Mouse (Mus musculus): ENCODE measurements at regions not wholly inside any gene's neighbourhood (a gene's known extent, or its start where the extent isn't known, plus 50 kb on each side); places are given as distances from the start of the nearest gene placed in this dataset.

GRCm38 (mm10) chr11:109061971-109062370 is 82.2 kb downstream of the E030025P04Rik start:
- Histone ChIP-seq H3K36me3 (no peaks in the 10 kb centered on the region), H3K4me2 (no peak overlapping the region), H3K9me3 (replicated peaks) (no peaks in the 10 kb centered on the region), H3K27me3 (no peaks in the 10 kb centered on the region), H3K4me1 (no peaks in the 10 kb centered on the region), H3K4me3 (replicated peaks) (no peak overlapping the region), H3K27ac (no peak overlapping the region), H3K9ac (no peak overlapping the region)
- 61% methylated on average over 3 of the region's 4 CpGs for WGBS
- ATAC-seq (replicated peaks; ENCODE audit: low FRiP score) = no peak

GRCm38 (mm10) chr11:109060527-109060908 is 83.7 kb downstream of the E030025P04Rik start:
- Histone ChIP-seq H3K27ac (no peak overlapping the region), H3K4me2 (no peak overlapping the region), H3K4me1 (no peaks in the 10 kb centered on the region), H3K27me3 (no peaks in the 10 kb centered on the region), H3K4me3 (replicated peaks) (no peak overlapping the region), H3K9ac (no peak overlapping the region), H3K9me3 (replicated peaks) (no peaks in the 10 kb centered on the region), H3K36me3 (no peaks in the 10 kb centered on the region)
- ATAC-seq (replicated peaks; ENCODE audit: low FRiP score) = no peak
- WGBS = 42% methylated on average over 3 of the region's 3 CpGs

GRCm38 (mm10) chr11:109059863-109060526 is 84.2 kb downstream of the E030025P04Rik start:
- no peak overlapping the region for H3K27ac ChIP-seq
- H3K4me3 ChIP-seq (replicated peaks) = no peak overlapping the region
- 79% methylated on average over 12 of the region's 12 CpGs for WGBS
- no peak overlapping the region for H3K9ac ChIP-seq
- H3K4me2 ChIP-seq = no peak overlapping the region
- no peaks in the 10 kb centered on the region for H3K9me3 ChIP-seq (replicated peaks)
- H3K4me1 ChIP-seq = no peaks in the 10 kb centered on the region
- no peaks in the 10 kb centered on the region for H3K36me3 ChIP-seq
- no peak for ATAC-seq (replicated peaks; ENCODE audit: low FRiP score)
- no peaks in the 10 kb centered on the region for H3K27me3 ChIP-seq

GRCm38 (mm10) chr11:109058021-109058420 is 86.1 kb downstream of the E030025P04Rik start:
- Histone ChIP-seq H3K27ac (no peak overlapping the region), H3K36me3 (no peaks in the 10 kb centered on the region), H3K4me1 (no peaks in the 10 kb centered on the region), H3K27me3 (no peaks in the 10 kb centered on the region), H3K4me3 (replicated peaks) (no peak overlapping the region), H3K4me2 (no peak overlapping the region), H3K9ac (no peak overlapping the region), H3K9me3 (replicated peaks) (no peaks in the 10 kb centered on the region)
- no peak for ATAC-seq (replicated peaks; ENCODE audit: low FRiP score)

- H3K27ac ChIP-seq = no peak overlapping the region
- ATAC-seq (replicated peaks; ENCODE audit: low FRiP score) = no peak
Measured at GRCm38 (mm10) chr11:109048257-109049101, 95.7 kb downstream of the E030025P04Rik start.

GRCm38 (mm10) chr11:109047483-109048110 is 96.6 kb downstream of the E030025P04Rik start:
- no peak for ATAC-seq (replicated peaks; ENCODE audit: low FRiP score)
- Histone ChIP-seq H3K9me3 (replicated peaks) (no peaks in the 10 kb centered on the region), H3K9ac (no peak overlapping the region), H3K4me3 (replicated peaks) (no peak overlapping the region), H3K4me2 (no peak overlapping the region), H3K36me3 (no peaks in the 10 kb centered on the region), H3K27me3 (no peaks in the 10 kb centered on the region), H3K27ac (no peak overlapping the region), H3K4me1 (no peaks in the 10 kb centered on the region)
- WGBS = 87% methylated on average over 4 of the region's 4 CpGs

More at GRCm38 (mm10) chr11:109048257-109049101, 95.7 kb downstream of the E030025P04Rik start:
- Histone ChIP-seq H3K9me3 (replicated peaks) (no peaks in the 10 kb centered on the region), H3K4me3 (replicated peaks) (no peak overlapping the region), H3K4me2 (no peak overlapping the region), H3K27me3 (no peaks in the 10 kb centered on the region), H3K9ac (no peak overlapping the region), H3K4me1 (no peaks in the 10 kb centered on the region), H3K36me3 (no peaks in the 10 kb centered on the region)
- WGBS = 63% methylated on average over 10 of the region's 10 CpGs

- H3K4me3 ChIP-seq (replicated peaks) = no peak overlapping the region
- WGBS = 18% methylated on average over 1 of the region's 1 CpGs
Measured at GRCm38 (mm10) chr11:109046446-109046845, 97.7 kb downstream of the E030025P04Rik start.

GRCm38 (mm10) chr11:109040519-109040916 is 103.7 kb downstream of the E030025P04Rik start:
- no peak for ATAC-seq (replicated peaks; ENCODE audit: low FRiP score)
- WGBS = 83% methylated on average over 7 of the region's 7 CpGs
- H3K4me3 ChIP-seq (replicated peaks) = no peak overlapping the region
- no peak overlapping the region for H3K9ac ChIP-seq
- no peak overlapping the region for H3K4me2 ChIP-seq
- H3K27ac ChIP-seq = no peak overlapping the region
- H3K36me3 ChIP-seq = no peaks in the 10 kb centered on the region
- peaks cover 10% of the 10 kb centered on the region for H3K4me1 ChIP-seq
- no peaks in the 10 kb centered on the region for H3K9me3 ChIP-seq (replicated peaks)
- H3K27me3 ChIP-seq = no peaks in the 10 kb centered on the region

More at GRCm38 (mm10) chr11:109046446-109046845, 97.7 kb downstream of the E030025P04Rik start:
- H3K27me3 ChIP-seq = no peaks in the 10 kb centered on the region
- no peak overlapping the region for H3K4me2 ChIP-seq
- H3K27ac ChIP-seq = no peak overlapping the region
- ATAC-seq (replicated peaks; ENCODE audit: low FRiP score) = no peak
- no peaks in the 10 kb centered on the region for H3K9me3 ChIP-seq (replicated peaks)
- H3K36me3 ChIP-seq = no peaks in the 10 kb centered on the region
- no peak overlapping the region for H3K9ac ChIP-seq
- H3K4me1 ChIP-seq = no peaks in the 10 kb centered on the region

GRCm38 (mm10) chr11:109039792-109040518 is 104.2 kb downstream of the E030025P04Rik start:
- Histone ChIP-seq H3K4me1 (peaks cover 10% of the 10 kb centered on the region), H3K27ac (no peak overlapping the region), H3K4me2 (no peak overlapping the region), H3K9ac (no peak overlapping the region), H3K9me3 (replicated peaks) (no peaks in the 10 kb centered on the region), H3K4me3 (replicated peaks) (no peak overlapping the region), H3K27me3 (no peaks in the 10 kb centered on the region), H3K36me3 (no peaks in the 10 kb centered on the region)
- WGBS = 51% methylated on average over 6 of the region's 6 CpGs
- ATAC-seq (replicated peaks; ENCODE audit: low FRiP score) = no peak

GRCm38 (mm10) chr11:109039060-109039791 is 104.9 kb downstream of the E030025P04Rik start:
- no peak overlapping the region for H3K27ac ChIP-seq
- H3K27me3 ChIP-seq = no peaks in the 10 kb centered on the region
- no peaks in the 10 kb centered on the region for H3K9me3 ChIP-seq (replicated peaks)
- H3K4me1 ChIP-seq = peaks cover 10% of the 10 kb centered on the region
- H3K36me3 ChIP-seq = no peaks in the 10 kb centered on the region
- H3K9ac ChIP-seq = no peak overlapping the region
- H3K4me2 ChIP-seq = no peak overlapping the region
- WGBS = 61% methylated on average over 10 of the region's 10 CpGs
- no peak for ATAC-seq (replicated peaks; ENCODE audit: low FRiP score)
- no peak overlapping the region for H3K4me3 ChIP-seq (replicated peaks)

- no peak overlapping the region for H3K27ac ChIP-seq
- peaks cover 1% of the 10 kb centered on the region; the same call in 1 of the 2 replicates for H3K27me3 ChIP-seq
- H3K4me3 ChIP-seq (replicated peaks) = no peak overlapping the region
- H3K36me3 ChIP-seq = no peaks in the 10 kb centered on the region
- H3K9me3 ChIP-seq (replicated peaks) = no peaks in the 10 kb centered on the region
- 62% methylated on average over 7 of the region's 7 CpGs for WGBS
- no peak for ATAC-seq (replicated peaks; ENCODE audit: low FRiP score)
- no peak overlapping the region for H3K4me2 ChIP-seq
- no peak overlapping the region for H3K9ac ChIP-seq
- peaks cover 10% of the 10 kb centered on the region for H3K4me1 ChIP-seq
Measured at GRCm38 (mm10) chr11:109038136-109038535, 106.0 kb downstream of the E030025P04Rik start.

Measured in kidney, embryonic 15.5 days (tissue).